Mouse (Mus musculus) brain, adult 10 weeks (tissue): ENCODE data around the gene Hoxa3. TPM values are rescaled to one million over a fixed set of nuclear protein-coding genes. Genes with fewer than 3 reads are reported as not detected.

Experiments used
- polyA plus RNA-seq: library from polyadenylated mRNA; stranded (reverse); fragments of 350-450 nt; fragmentation: Illumina TruSeq; extraction: RNeasy Lipid Tissue Mini Kit (QIAGEN cat#74804); gene quantifications from one replicate; pipeline ENCODE4 v1.2.3, GENCODE M21; 2015; ENCODE audit warnings: low read depth, low replicate concordance

Gene Hoxa3
- polyA plus RNA-seq, 1 experiment from 2014 or later: not detected

Other genes starting within 250 kb of the Hoxa3 start
- gene Skap2, start 200.8 kb downstream of the Hoxa3 start, polyA plus RNA-seq: 14.4 TPM
- not detected for gene Hoxa1, start 55.0 kb downstream of the Hoxa3 start, polyA plus RNA-seq
- not detected for gene Hoxa2, start 48.5 kb downstream of the Hoxa3 start, polyA plus RNA-seq
- gene 5730596B20Rik, start 35.8 kb downstream of the Hoxa3 start, polyA plus RNA-seq: not detected
- gene Hoxa4, start 21.6 kb downstream of the Hoxa3 start, polyA plus RNA-seq: not detected
- gene Hoxa5, start 8.7 kb downstream of the Hoxa3 start, polyA plus RNA-seq: not detected
- not detected for gene Hoxa6, start 4.6 kb downstream of the Hoxa3 start, polyA plus RNA-seq
- not detected for gene Gm28308, start within 50 bp of the Hoxa3 start, polyA plus RNA-seq
- not detected for gene Hoxa7, start 8.5 kb upstream of the Hoxa3 start, polyA plus RNA-seq
- gene Hoxa9, start 17.8 kb upstream of the Hoxa3 start, polyA plus RNA-seq: not detected
- not detected for gene Hoxa10, start 27.5 kb upstream of the Hoxa3 start, polyA plus RNA-seq
- not detected for gene Hoxa11, start 32.5 kb upstream of the Hoxa3 start, polyA plus RNA-seq
- not detected for gene Hoxa13, start 47.5 kb upstream of the Hoxa3 start, polyA plus RNA-seq
- gene Evx1, start 100.2 kb upstream of the Hoxa3 start, polyA plus RNA-seq: not detected